Mouse (Mus musculus): ENCODE data around the gene Mbtps1. TPM values are rescaled to one million over a fixed set of nuclear protein-coding genes. Genes with fewer than 3 reads are reported as not detected.

The Mbtps1 gene
- total and polyA plus RNA-seq, 3 experiments = 33.1 to 59.9 TPM; not detected in 1

DNA sequence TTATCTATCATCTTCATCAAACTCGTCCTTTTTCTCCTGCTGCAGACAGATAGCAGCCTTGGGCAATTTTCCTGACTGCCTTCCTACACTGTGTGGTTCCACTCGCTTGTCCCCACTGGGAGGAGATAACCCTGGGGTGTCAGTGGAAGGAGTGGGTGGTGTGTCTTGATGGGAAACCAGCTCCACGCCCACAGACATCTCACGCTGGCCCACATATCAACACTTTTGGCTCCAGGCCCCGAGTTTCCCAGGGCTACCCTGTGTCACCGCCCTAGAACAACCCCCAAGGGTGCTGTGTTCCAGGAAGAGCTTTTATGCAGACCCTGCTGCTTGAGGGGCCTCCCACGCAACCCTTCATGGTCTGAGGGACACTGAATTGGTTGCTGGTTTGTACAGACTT is 94.8 kb downstream of the Mbtps1 start:
- 0 out of 4 replicates have a peak, but pooled peaks cover 0 to 4% of the 10 kb centered on the region in 2 experiments for H3K4me1 ChIP-seq (ENCODE audit: control insufficient read depth in 1 of 2, insufficient read depth in 2 of 2, low read length in 2 of 2)
- no peaks in the 10 kb centered on the region for H3K9me3 ChIP-seq (replicated peaks; ENCODE audit: insufficient read depth, low read length)
- H3K27ac ChIP-seq (ENCODE audit: control insufficient read depth, low read depth, low read length) = no peak overlapping the region
- no peak overlapping the region for H3K4me3 ChIP-seq (ENCODE audit: control insufficient read depth in 1 of 2, insufficient read depth in 1 of 2, low read depth in 2 of 2, low read length in 2 of 2)
- no peak for DNase-seq (ENCODE audit: low read depth, low spot score)
- no peaks in the 10 kb centered on the region for H3K79me2 ChIP-seq (ENCODE audit: control insufficient read depth, insufficient read depth, low read length, poor library complexity)
- no peak overlapping the region for H3K9ac ChIP-seq (ENCODE audit: control insufficient read depth, low read depth, low read length, poor library complexity, severe bottlenecking)
- H3K36me3 ChIP-seq (ENCODE audit: control insufficient read depth in 1 of 2, insufficient read depth in 2 of 2, low read length in 2 of 2) = no peaks in the 10 kb centered on the region
- TF ChIP-seq POLR2AphosphoS2 (IDR thresholded peaks at IDR 0.05; ENCODE audit: low read length) (no peak), E2F4 (IDR thresholded peaks at IDR 0.05; ENCODE audit: borderline replicate concordance, low read depth, low read length) (no peak), MEF2A (IDR thresholded peaks at IDR 0.05; ENCODE audit: extremely low read depth, insufficient replicate concordance, low read depth, low read length, poor library complexity, severe bottlenecking) (no peak), BHLHE40 (IDR thresholded peaks at IDR 0.05; ENCODE audit: borderline replicate concordance, low read depth, low read length) (no peak), KAT2A (conservative IDR thresholded peaks at IDR 0.05; ENCODE audit: low read depth, low read length) (no peak), NELFE (IDR thresholded peaks at IDR 0.05; ENCODE audit: low read depth, low read length) (no peak), UBTF (IDR thresholded peaks at IDR 0.05; ENCODE audit: borderline replicate concordance, insufficient read depth, low read depth, low read length) (no peak), MXI1 (IDR thresholded peaks at IDR 0.05; ENCODE audit: low read depth, low read length) (no peak), MAZ (IDR thresholded peaks at IDR 0.05; ENCODE audit: low read depth, low read length) (no peak), TBP (IDR thresholded peaks at IDR 0.05; ENCODE audit: low read depth, low read length) (no peak), TAL1 (IDR thresholded peaks at IDR 0.05; ENCODE audit: low read length) (no peak), GATA1 (IDR thresholded peaks at IDR 0.05; ENCODE audit: low read depth, low read length) (no peak), USF1 (IDR thresholded peaks at IDR 0.05; ENCODE audit: low read depth, low read length) (no peak), GABPA (IDR thresholded peaks at IDR 0.05; ENCODE audit: low read depth, low read length) (no peak), TCF12 (IDR thresholded peaks at IDR 0.05; ENCODE audit: low read depth, low read length) (no peak), CTCF (IDR thresholded peaks at IDR 0.05 in 2 of 3, conservative IDR thresholded peaks at IDR 0.05 in 1 of 3; ENCODE audit: control insufficient read depth in 1 of 3, insufficient read depth in 1 of 3, low read depth in 2 of 3, low read length in 3 of 3, poor library complexity in 1 of 3, severe bottlenecking in 1 of 3) (no peak), MAX (IDR thresholded peaks at IDR 0.05; ENCODE audit: low read length) (no peak), HCFC1 (IDR thresholded peaks at IDR 0.05; ENCODE audit: low read depth, low read length) (no peak)
- H3K27me3 ChIP-seq (ENCODE audit: control insufficient read depth in 1 of 2, insufficient read depth in 2 of 2, low read length in 2 of 2) = peaks cover 0 to 1% of the 10 kb centered on the region in 2 experiments; a peak in 2 of 4 replicates

DNA sequence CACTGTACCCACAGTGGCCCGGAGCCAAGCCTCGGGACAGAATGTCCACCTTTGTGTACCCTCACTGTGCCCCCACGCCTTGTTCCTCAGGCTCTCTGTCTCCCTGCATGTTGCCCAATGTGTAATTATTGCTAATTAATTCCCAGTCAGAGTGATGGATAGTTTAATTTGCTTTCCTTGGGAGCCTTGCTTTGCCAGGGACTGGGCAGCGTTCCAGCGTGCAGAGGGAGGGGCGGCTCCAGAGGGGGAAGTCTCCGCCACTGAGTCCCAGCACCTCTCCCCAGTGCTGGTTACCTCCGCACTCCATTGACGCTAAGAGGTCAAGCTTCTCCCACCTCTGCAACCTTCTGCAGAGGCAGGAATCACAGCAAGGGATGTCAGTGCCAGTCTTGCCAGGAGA is 97.2 kb downstream of the Mbtps1 start:
- no peaks in the 10 kb centered on the region for H3K36me3 ChIP-seq (ENCODE audit: control insufficient read depth in 1 of 2, insufficient read depth in 2 of 2, low read length in 2 of 2)
- H3K79me2 ChIP-seq (ENCODE audit: control insufficient read depth, insufficient read depth, low read length, poor library complexity) = no peaks in the 10 kb centered on the region
- DNase-seq (ENCODE audit: low read depth, low spot score) = no peak
- H3K27ac ChIP-seq (ENCODE audit: control insufficient read depth, low read depth, low read length) = no peak overlapping the region
- H3K9me3 ChIP-seq (replicated peaks; ENCODE audit: insufficient read depth, low read length) = no peaks in the 10 kb centered on the region
- H3K4me1 ChIP-seq (ENCODE audit: control insufficient read depth in 1 of 2, insufficient read depth in 2 of 2, low read length in 2 of 2) = 0 out of 4 replicates have a peak, but pooled peaks cover 0 to 4% of the 10 kb centered on the region in 2 experiments
- no peak overlapping the region for H3K4me3 ChIP-seq (ENCODE audit: control insufficient read depth in 1 of 2, insufficient read depth in 1 of 2, low read depth in 2 of 2, low read length in 2 of 2)
- H3K9ac ChIP-seq (ENCODE audit: control insufficient read depth, low read depth, low read length, poor library complexity, severe bottlenecking) = no peak overlapping the region
- H3K27me3 ChIP-seq (ENCODE audit: control insufficient read depth in 1 of 2, insufficient read depth in 2 of 2, low read length in 2 of 2) = peaks cover 0 to 1% of the 10 kb centered on the region in 2 experiments; a peak in 3 of 4 replicates
- no peak for TF ChIP-seq HCFC1 (IDR thresholded peaks at IDR 0.05; ENCODE audit: low read depth, low read length)
- TF ChIP-seq RAD21 (IDR thresholded peaks at IDR 0.05; ENCODE audit: low read depth, low read length) = no peak
- no peak for TF ChIP-seq POLR2AphosphoS5 (IDR thresholded peaks at IDR 0.05; ENCODE audit: borderline replicate concordance, low read depth, low read length)
- TF ChIP-seq BHLHE40 (IDR thresholded peaks at IDR 0.05; ENCODE audit: borderline replicate concordance, low read depth, low read length) = no peak
- TF ChIP-seq E2F4 (IDR thresholded peaks at IDR 0.05; ENCODE audit: borderline replicate concordance, low read depth, low read length) = no peak
- no peak for TF ChIP-seq MEF2A (IDR thresholded peaks at IDR 0.05; ENCODE audit: extremely low read depth, insufficient replicate concordance, low read depth, low read length, poor library complexity, severe bottlenecking)
- TF ChIP-seq CHD1 (IDR thresholded peaks at IDR 0.05; ENCODE audit: low read depth, low read length) = no peak

Data from MEL (cell line).